Mouse (Mus musculus) intestine, postnatal 0 days (tissue): ENCODE data around the gene Vmn1r137. TPM values are rescaled to one million over a fixed set of nuclear protein-coding genes. Genes with fewer than 3 reads are reported as not detected.
"Not testable (repeated sequence)": the region's sequence is repeated elsewhere in the genome, so short reads cannot be mapped to it uniquely, and the experiment has no call there.

Source experiments
- ATAC-seq: fragments of 200-750 bp; cut with Nextera tagmentation; 2 replicates; pipeline ENCODE4 v1.8.0; 2017; ENCODE audit warnings: mild to moderate bottlenecking, moderate TSS enrichment, moderate library complexity
- H3K27ac ChIP-seq: fragments of 300-500 bp; sonication (generic); 2 replicates; pipeline ENCODE4 v1.5.1; 2014; ENCODE audit warnings: mild to moderate bottlenecking, low read depth, low read length, moderate library complexity
- H3K27me3 ChIP-seq: fragments of 300-500 bp; sonication (generic); replicated peaks from 2 replicates; pipeline ENCODE4 v1.6.1; 2014; ENCODE audit warnings: low read length, mixed read lengths; ENCODE audit not compliant: control insufficient read depth, insufficient read depth
- H3K36me3 ChIP-seq: fragments of 300-500 bp; sonication (generic); 2 replicates; pipeline ENCODE4 v1.6.1; 2014; ENCODE audit warnings: mild to moderate bottlenecking, moderate library complexity; ENCODE audit not compliant: control insufficient read depth, insufficient read depth
- H3K4me1 ChIP-seq: fragments of 300-500 bp; sonication (generic); replicated peaks from 2 replicates; pipeline ENCODE4 v1.6.1; 2014; ENCODE audit warnings: antibody characterized with exemption, low read length, mixed read lengths; ENCODE audit not compliant: control insufficient read depth, insufficient read depth
- H3K4me2 ChIP-seq: fragments of 300-500 bp; sonication (generic); replicated peaks from 2 replicates; pipeline ENCODE4 v1.6.1; 2014; ENCODE audit warnings: low read depth, mild to moderate bottlenecking, moderate library complexity
- H3K4me3 ChIP-seq: fragments of 300-500 bp; sonication (generic); 2 replicates; pipeline ENCODE4 v1.5.1; 2014; ENCODE audit warnings: low read depth, low read length
- H3K9ac ChIP-seq: fragments of 300-500 bp; sonication (generic); 2 replicates; pipeline ENCODE4 v1.6.1; 2014; ENCODE audit warnings: mild to moderate bottlenecking, low read depth, low read length
- H3K9me3 ChIP-seq: fragments of 300-500 bp; sonication (generic); 2 replicates; pipeline ENCODE4 v1.6.1; 2016; ENCODE audit warnings: mixed run types; ENCODE audit not compliant: control insufficient read depth
- WGBS: fragments of 180-500 bp; shearing (Covaris S2); extraction: QIAGEN DNeasy Blood & Tissue Kit; methylation state at CpG from one replicate; pipeline ENCODE4 v1.1.7; 2014; 5-methylcytosine and 5-hydroxymethylcytosine counted together
- polyA plus RNA-seq: library from polyadenylated mRNA; unstranded; fragments of >200 nt; fragmentation: Nextera tagmentation; extraction: Ambion mirVana; gene quantifications from 2 replicates; pipeline ENCODE4 v1.2.1, GENCODE M21; 2015

The Vmn1r137 gene
- not detected in 2 replicates for polyA plus RNA-seq

DNA sequence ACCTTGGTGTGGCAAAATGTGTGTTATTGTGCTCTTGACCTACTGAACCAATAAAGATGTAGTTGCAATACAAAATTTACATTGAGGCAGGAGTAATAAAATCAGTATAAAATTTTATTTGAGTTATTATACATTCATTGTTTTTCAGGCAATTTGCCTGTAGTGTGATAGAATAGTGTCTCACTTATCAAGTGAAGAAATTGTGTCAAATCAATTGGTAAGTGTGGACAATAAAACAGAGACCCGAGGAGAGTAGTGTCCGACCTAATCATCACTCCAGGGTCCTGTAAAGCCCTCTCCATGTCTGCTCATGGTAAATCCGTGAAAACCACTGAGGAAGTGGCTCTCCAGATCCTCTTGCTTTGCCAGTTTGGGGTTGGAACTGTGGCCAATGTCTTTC, at the start of gene Vmn1r137:
Vmn1r137 (plus strand) TSS at position 301 of the 400 bp plus-strand sequence.
- H3K9ac ChIP-seq, H3K27me3 ChIP-seq, H3K4me3 ChIP-seq, H3K9me3 ChIP-seq, ATAC-seq, H3K27ac ChIP-seq, H3K36me3 ChIP-seq, H3K4me2 ChIP-seq, H3K4me1 ChIP-seq: not testable (repeated sequence)
- no CpG with 5 or more reads among the region's 3 CpGs for WGBS

DNA sequence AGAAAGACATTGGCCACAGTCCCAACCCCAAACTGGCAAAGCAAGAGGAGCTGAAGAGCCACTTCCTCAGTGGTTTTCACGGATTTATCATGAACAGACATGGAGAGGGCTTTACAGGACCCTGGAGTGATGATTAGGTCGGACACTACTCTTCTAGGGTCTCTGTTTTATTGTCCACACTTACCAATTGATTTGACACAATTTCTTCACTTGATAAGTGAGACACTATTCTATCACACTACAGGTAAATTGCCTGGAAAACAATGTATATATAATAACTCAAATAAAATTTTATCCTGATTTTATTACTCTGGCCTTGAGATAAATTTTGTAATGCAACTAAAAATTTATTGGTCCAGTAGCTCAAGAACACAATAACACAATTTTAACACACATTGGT, 34.4 kb downstream of the Vmn1r137 start, which contains the start of gene Vmn1r138:
Vmn1r138 (minus strand) TSS at position 101 of the 400 bp plus-strand sequence.
- WGBS = no CpG with 5 or more reads among the region's 2 CpGs
- H3K9ac ChIP-seq, H3K27me3 ChIP-seq, H3K4me1 ChIP-seq, H3K9me3 ChIP-seq, H3K4me3 ChIP-seq, ATAC-seq, H3K36me3 ChIP-seq, H3K4me2 ChIP-seq, H3K27ac ChIP-seq: not testable (repeated sequence)

Other genes starting within 250 kb of the Vmn1r137 start
- gene Gm4175, start 233.1 kb upstream of the Vmn1r137 start, polyA plus RNA-seq = not detected in 2 replicates
- gene Gm4177, start 197.9 kb upstream of the Vmn1r137 start, polyA plus RNA-seq = not detected in 2 replicates
- gene Vmn1r135, start 162.2 kb upstream of the Vmn1r137 start, polyA plus RNA-seq = not detected in 2 replicates
- not detected in 2 replicates for gene Gm5725, start 150.3 kb upstream of the Vmn1r137 start, polyA plus RNA-seq
- not detected in 2 replicates for gene Gm5891, start 73.3 kb upstream of the Vmn1r137 start, polyA plus RNA-seq
- not detected in 2 replicates for gene Vmn1r138, start 34.3 kb downstream of the Vmn1r137 start, polyA plus RNA-seq
- not detected in 2 replicates for gene Gm6176, start 61.7 kb downstream of the Vmn1r137 start, polyA plus RNA-seq
- gene Vmn1r139, start 74.5 kb downstream of the Vmn1r137 start, polyA plus RNA-seq = not detected in 2 replicates
- gene Gm16451, start 123.7 kb downstream of the Vmn1r137 start, polyA plus RNA-seq = not detected in 2 replicates
- gene Gm10666, start 140.2 kb downstream of the Vmn1r137 start, polyA plus RNA-seq = not detected in 2 replicates
- gene Vmn1r142, start 169.4 kb downstream of the Vmn1r137 start, polyA plus RNA-seq = not detected in 2 replicates
- gene Vmn1r143, start 194.8 kb downstream of the Vmn1r137 start, polyA plus RNA-seq = not detected in 2 replicates
- not detected in 2 replicates for gene Gm8653, start 206.7 kb downstream of the Vmn1r137 start, polyA plus RNA-seq
- gene Gm8453, start 234.9 kb downstream of the Vmn1r137 start, polyA plus RNA-seq = not detected in 2 replicates